Mouse (Mus musculus) kidney, adult 2 months (tissue): ENCODE measurements around the gene Lhfpl1.

Experiments
- CTCF ChIP-seq: fragments of 200-500 bp; conservative IDR thresholded peaks from 2 replicates; pipeline ENCODE4 v1.5.1; 2011; ENCODE audit warnings: low read depth, mild to moderate bottlenecking, control low read depth, low read length, moderate library complexity, mixed read lengths; ENCODE audit not compliant: insufficient read depth, insufficient read length
- POLR2A ChIP-seq: fragments of 200-500 bp; IDR thresholded peaks from one replicate; pipeline ENCODE4 v1.6.1; 2011; ENCODE audit warnings: low read depth, low read length, control low read depth

GRCm38 (mm10) chrX:145371839-145372238, 22.9 kb upstream of the Lhfpl1 start:
- no peak for TF ChIP-seq CTCF
- no peak for TF ChIP-seq POLR2A
